ENCODE assay signal across 9 mouse cellular contexts in genomic region chr10:43211866-43212265, GRCm38 (mm10). TPM values are rescaled to one million over a fixed set of nuclear protein-coding genes. Genes with fewer than 3 reads are reported as not detected.
DNase-seq lines count a peak whose midpoint lies in the region; ATAC-seq and TF ChIP-seq lines count a peak whose summit lies in the region.
"Had no signal": no experiment of that assay in that cellular context is flagged by ENCODE, and none has a peak within 500 bp of the region (broad histone marks: within the 10 kb centered on the region; RNA-seq: fewer than 3 reads in every experiment).

No protein-coding gene starts in this region.

- H3K36me3 ChIP-seq in hindbrain, embryonic 13.5 days: no peaks in the 10 kb centered on the region
- H3K36me3 ChIP-seq: embryonic facial prominence, embryonic 12.5 days had no signal

- no peak for ATAC-seq in hindbrain, embryonic 13.5 days (ENCODE audit: low FRiP score)

- no peak overlapping the region for H3K4me3 ChIP-seq in gastrocnemius, adult 2 months
- no peak overlapping the region for H3K4me3 ChIP-seq in hindbrain, embryonic 13.5 days
- H3K4me3 ChIP-seq: embryonic facial prominence, embryonic 12.5 days had no signal

- no peak overlapping the region for H3K27ac ChIP-seq in gastrocnemius, adult 2 months
- no peak overlapping the region for H3K27ac ChIP-seq in hindbrain, embryonic 13.5 days
- H3K27ac ChIP-seq: embryonic facial prominence, embryonic 12.5 days had no signal

- intact Hi-C loops in gastrocnemius, adult 2 months (cut with DNase I): no loop called here

- H3K4me1 ChIP-seq in hindbrain, embryonic 13.5 days (replicated peaks): no peaks in the 10 kb centered on the region
- H3K4me1 ChIP-seq: embryonic facial prominence, embryonic 12.5 days had no signal

- 32% methylated on average over 6 of the region's 6 CpGs for WGBS in hindbrain, embryonic 13.5 days

- no peak overlapping the region for H3K9ac ChIP-seq in hindbrain, embryonic 13.5 days
- H3K9ac ChIP-seq: embryonic facial prominence, embryonic 12.5 days had no signal

- peak; percentile 48 for DNase-seq in gastrocnemius, adult 2 months
- DNase-seq in gastrocnemius, postnatal 25 days: no peak
- peak; percentile 8 for DNase-seq in urinary bladder, postnatal 14 days (ENCODE audit: low spot score)
- no peak for DNase-seq in urinary bladder, postnatal 36 days (ENCODE audit: low spot score in 2 of 2)
- DNase-seq in embryo, embryonic 10 days (ENCODE audit: low spot score): peak; percentile 64
- peak; percentile 43 for DNase-seq in lung, postnatal 10 days
- DNase-seq in testis, postnatal 10 days (ENCODE audit: low spot score): peak; percentile 67

- TF ChIP-seq CTCF in gastrocnemius, adult 2 months (IDR thresholded peaks at IDR 0.05): peak; percentile 63

- no peaks in the 10 kb centered on the region for H3K27me3 ChIP-seq in hindbrain, embryonic 13.5 days
- H3K27me3 ChIP-seq: embryonic facial prominence, embryonic 12.5 days had no signal

- no peak overlapping the region for H3K4me2 ChIP-seq in hindbrain, embryonic 13.5 days
- H3K4me2 ChIP-seq: embryonic facial prominence, embryonic 12.5 days had no signal

- no peaks in the 10 kb centered on the region for H3K9me3 ChIP-seq in hindbrain, embryonic 13.5 days
- H3K9me3 ChIP-seq: embryonic facial prominence, embryonic 12.5 days had no signal

RNA-seq across cellular contexts. Expression of gene Pdss2, which starts 9.4 kb away (rescaled TPM):
- 10 to 100 TPM; 16.8 to 25.0 TPM for total RNA-seq in gastrocnemius, adult 2 months (2021)
- total RNA-seq in gastrocnemius, postnatal 25 days (2021): 10 to 100 TPM; 17.8 to 20.1 TPM
- polyA plus RNA-seq in hindbrain, embryonic 13.5 days (2015; fragmentation: Nextera tagmentation; extraction: Ambion mirVana): 16.0 and 17.4 TPM in 2 replicates

RNA-seq across cellular contexts. Expression of gene 9030612E09Rik, which starts 37.4 kb away (rescaled TPM):
- 1 to 10 TPM; 1.7 to 2.6 TPM for total RNA-seq in gastrocnemius, adult 2 months (2021)
- total RNA-seq in gastrocnemius, postnatal 25 days (2021): 1 to 10 TPM; 1.9 to 2.6 TPM
- polyA plus RNA-seq in hindbrain, embryonic 13.5 days (2015; fragmentation: Nextera tagmentation; extraction: Ambion mirVana): 2.7 and 2.8 TPM in 2 replicates

RNA-seq across cellular contexts. Expression of gene Sobp, which starts 37.5 kb away (rescaled TPM):
- total RNA-seq in gastrocnemius, adult 2 months (2021): 10 to 100 TPM; 29.2 to 34.5 TPM
- total RNA-seq in gastrocnemius, postnatal 25 days (2021): 10 to 100 TPM; 22.7 to 24.3 TPM
- 12.2 and 13.2 TPM in 2 replicates for polyA plus RNA-seq in hindbrain, embryonic 13.5 days (2015; fragmentation: Nextera tagmentation; extraction: Ambion mirVana)

Comparison
In these comparisons a context has a peak if more than half of its experiments do, and no peak if none do; other contexts are left out.
1. DNase-seq: peak in gastrocnemius, adult 2 months (single experiment), urinary bladder, postnatal 14 days (single experiment), embryo, embryonic 10 days (single experiment), lung, postnatal 10 days (single experiment) and testis, postnatal 10 days (single experiment); none in gastrocnemius, postnatal 25 days (single experiment) and urinary bladder, postnatal 36 days (0 of 2).